Mouse (Mus musculus) embryonic facial prominence, embryonic 10.5 days (tissue): ENCODE results near the gene Iqgap1. TPM values are rescaled to one million over a fixed set of nuclear protein-coding genes. Genes with fewer than 3 reads are reported as not detected.
"Not testable (repeated sequence)": the region's sequence is repeated elsewhere in the genome, so short reads cannot be mapped to it uniquely, and the experiment has no call there.

ENCODE experiments used
- DNase-seq: peaks from one replicate; pipeline ENCODE4 v3.0.0-alpha.2; 2017; ENCODE audit warnings: low spot score
- H3K27ac ChIP-seq: fragments of 300-500 bp; sonication (generic); replicated peaks from 2 replicates; pipeline ENCODE4 v1.5.1; 2016; ENCODE audit warnings: mild to moderate bottlenecking
- H3K27me3 ChIP-seq: fragments of 300-500 bp; sonication (generic); replicated peaks from 2 replicates; pipeline ENCODE4 v1.6.1; 2016; ENCODE audit warnings: low read depth, mild to moderate bottlenecking; ENCODE audit not compliant: poor library complexity, severe bottlenecking
- H3K36me3 ChIP-seq: fragments of 300-500 bp; sonication (generic); replicated peaks from 2 replicates; pipeline ENCODE4 v1.6.1; 2016; ENCODE audit warnings: mild to moderate bottlenecking, moderate library complexity
- H3K4me1 ChIP-seq: fragments of 300-500 bp; sonication (generic); 2 replicates; pipeline ENCODE4 v1.6.1; 2016
- H3K4me3 ChIP-seq: fragments of 300-500 bp; sonication (generic); 2 replicates; pipeline ENCODE4 v1.5.1; 2016; ENCODE audit warnings: mild to moderate bottlenecking, moderate library complexity
- H3K9me3 ChIP-seq: fragments of 300-500 bp; sonication (generic); 2 replicates; pipeline ENCODE4 v1.6.1; 2016; ENCODE audit warnings: mild to moderate bottlenecking
- WGBS: fragments of 180-500 bp; shearing (Covaris S2); methylation state at CpG from one replicate; pipeline ENCODE4 v1.1.7; 2016; 5-methylcytosine and 5-hydroxymethylcytosine counted together
- polyA plus RNA-seq: library from polyadenylated mRNA; unstranded; fragments of >200 nt; fragmentation: Nextera tagmentation; extraction: Ambion mirVana; gene quantifications from 2 replicates; pipeline ENCODE4 v1.2.1, GENCODE M21; 2016

Iqgap1 gene
- polyA plus RNA-seq, 1 experiment from 2014 or later = 29.3 TPM

DNA sequence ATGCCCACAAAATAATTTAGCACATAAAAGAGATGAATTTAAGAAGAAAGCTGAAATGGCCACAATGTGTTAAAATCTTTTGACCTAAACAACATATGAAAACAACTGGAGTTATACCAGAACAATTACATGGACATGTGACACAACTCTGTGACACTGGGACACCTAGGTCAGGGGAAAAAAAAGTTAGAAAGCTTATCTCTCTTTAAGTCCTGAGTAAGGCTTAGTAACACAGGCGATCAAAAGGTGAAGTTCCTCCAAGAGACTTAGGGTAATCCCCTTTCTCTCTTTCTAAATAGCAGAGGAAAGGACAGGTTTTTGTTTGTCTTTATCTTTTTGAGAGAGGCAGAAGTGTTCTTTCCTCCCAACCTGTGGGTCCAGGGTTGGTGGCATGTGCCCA lies 14.5 kb upstream of the Iqgap1 start:
- H3K27me3 ChIP-seq = peaks cover 9% of the 10 kb centered on the region
- no peak overlapping the region for H3K27ac ChIP-seq
- H3K9me3 ChIP-seq = no peaks in the 10 kb centered on the region
- peaks cover 17% of the 10 kb centered on the region for H3K4me1 ChIP-seq
- DNase-seq = no peak
- no peak overlapping the region for H3K4me3 ChIP-seq
- H3K36me3 ChIP-seq = no peaks in the 10 kb centered on the region
- WGBS = 37% methylated on average over 1 of the region's 1 CpGs

DNA sequence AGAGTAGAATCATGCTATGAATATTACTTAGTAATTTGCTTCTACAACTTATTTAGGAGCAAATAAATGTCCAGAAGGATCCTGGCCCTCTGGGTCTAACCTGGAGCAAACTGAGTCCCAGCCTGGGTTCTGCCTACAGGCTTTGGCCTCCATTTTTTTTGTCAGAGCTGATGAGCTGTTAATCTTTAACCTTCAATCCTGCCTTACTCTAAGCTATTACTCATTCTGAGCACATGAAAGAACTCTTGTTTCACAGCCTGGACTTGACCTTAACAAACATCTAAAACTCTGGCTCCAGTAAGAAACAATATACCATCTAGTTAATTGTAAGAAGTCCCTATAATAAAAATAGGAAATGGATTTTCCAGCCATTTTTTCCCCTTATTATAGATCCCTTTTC lies 14.0 kb upstream of the Iqgap1 start:
- Histone ChIP-seq H3K27ac (no peak overlapping the region), H3K36me3 (no peaks in the 10 kb centered on the region), H3K27me3 (peaks cover 9% of the 10 kb centered on the region), H3K4me3 (no peak overlapping the region), H3K9me3 (no peaks in the 10 kb centered on the region), H3K4me1 (peaks cover 20% of the 10 kb centered on the region)
- no peak for DNase-seq

DNA sequence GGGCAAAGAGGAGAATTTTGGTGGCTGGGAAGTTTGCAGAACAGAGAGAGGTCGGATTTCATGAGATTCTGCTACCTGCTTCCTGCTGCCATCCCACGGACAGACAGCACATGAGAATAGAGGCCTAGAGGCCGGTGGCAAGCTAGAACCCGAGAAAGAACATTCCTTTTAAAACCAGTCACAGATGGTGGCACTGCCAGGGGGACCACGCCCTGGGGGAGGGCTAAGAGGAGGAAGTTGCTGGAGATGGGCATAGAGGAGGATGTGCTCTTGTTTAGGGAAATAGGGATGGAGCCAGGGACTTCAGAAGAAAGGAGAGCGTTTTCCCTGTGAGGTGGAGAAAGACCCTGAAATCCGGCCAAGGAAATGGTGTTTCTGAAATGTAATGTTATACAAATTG lies 12.5 kb upstream of the Iqgap1 start:
- H3K4me3 ChIP-seq = no peak overlapping the region
- no peak overlapping the region for H3K27ac ChIP-seq
- 31% methylated on average over 7 of the region's 7 CpGs for WGBS
- H3K9me3 ChIP-seq = no peaks in the 10 kb centered on the region
- DNase-seq = no peak
- peaks cover 20% of the 10 kb centered on the region for H3K4me1 ChIP-seq
- peaks cover 9% of the 10 kb centered on the region for H3K27me3 ChIP-seq
- no peaks in the 10 kb centered on the region for H3K36me3 ChIP-seq

DNA sequence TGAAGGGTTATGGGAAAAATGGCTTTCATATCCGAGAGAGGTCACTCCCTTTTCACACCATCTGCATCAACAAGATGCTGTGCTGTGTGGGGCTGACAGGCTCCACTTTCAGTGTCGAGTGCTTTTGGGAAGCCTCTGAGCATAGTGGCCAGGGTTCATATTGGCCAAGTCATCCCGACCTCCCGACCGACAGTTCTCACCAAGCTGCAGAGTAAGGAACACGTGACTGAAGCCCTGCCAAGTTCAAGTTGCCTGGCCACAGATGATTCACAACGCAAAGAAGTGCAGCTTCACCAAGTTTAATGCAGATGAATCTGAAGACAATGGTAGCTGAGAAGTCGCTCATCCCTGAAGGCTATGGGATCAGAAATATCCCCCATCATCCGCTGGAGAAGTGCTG lies 12.0 kb upstream of the Iqgap1 start:
- no peak overlapping the region for H3K4me3 ChIP-seq
- no peak overlapping the region for H3K27ac ChIP-seq
- peaks cover 20% of the 10 kb centered on the region for H3K4me1 ChIP-seq
- H3K9me3 ChIP-seq = no peaks in the 10 kb centered on the region
- no peaks in the 10 kb centered on the region for H3K36me3 ChIP-seq
- H3K27me3 ChIP-seq = peaks cover 9% of the 10 kb centered on the region
- no peak for DNase-seq
- WGBS = 58% methylated on average over 9 of the region's 9 CpGs

DNA sequence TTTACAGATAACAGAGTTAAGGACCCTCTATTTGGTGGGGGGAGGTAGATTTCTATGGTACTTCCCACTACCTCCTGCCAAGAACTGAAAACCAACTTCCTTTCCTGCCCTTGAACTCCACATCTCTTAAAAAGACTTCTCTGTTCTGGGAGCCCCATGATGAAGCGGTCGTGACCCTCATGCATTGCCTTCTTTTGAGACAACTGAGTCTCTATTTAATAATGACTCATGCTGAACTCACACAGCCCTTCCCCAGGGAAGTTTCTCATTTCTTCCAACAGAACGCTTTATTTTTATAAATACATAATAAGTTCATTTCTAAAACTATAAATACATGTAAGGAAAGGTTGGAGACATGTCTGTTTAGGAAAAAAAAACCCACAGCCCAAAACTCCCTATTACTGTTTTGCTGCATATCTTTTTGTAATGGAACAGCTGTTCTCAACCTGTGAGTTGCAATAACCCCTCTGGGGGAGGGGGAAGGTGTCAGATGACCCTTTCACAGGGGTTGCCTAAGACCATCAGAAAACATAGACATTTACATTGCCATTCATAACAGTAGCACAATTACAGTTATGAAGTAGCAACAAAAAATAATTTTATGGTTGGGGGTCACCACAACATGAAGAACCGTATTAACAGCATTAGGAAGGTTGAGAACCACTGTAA lies 10.3 kb upstream of the Iqgap1 start:
- H3K36me3 ChIP-seq = no peaks in the 10 kb centered on the region
- no peak overlapping the region for H3K4me3 ChIP-seq
- no peak for DNase-seq
- 66% methylated on average over 4 of the region's 4 CpGs for WGBS
- H3K4me1 ChIP-seq = peaks cover 20% of the 10 kb centered on the region
- H3K27ac ChIP-seq = no peak overlapping the region
- peaks cover 9% of the 10 kb centered on the region for H3K27me3 ChIP-seq
- H3K9me3 ChIP-seq = no peaks in the 10 kb centered on the region

DNA sequence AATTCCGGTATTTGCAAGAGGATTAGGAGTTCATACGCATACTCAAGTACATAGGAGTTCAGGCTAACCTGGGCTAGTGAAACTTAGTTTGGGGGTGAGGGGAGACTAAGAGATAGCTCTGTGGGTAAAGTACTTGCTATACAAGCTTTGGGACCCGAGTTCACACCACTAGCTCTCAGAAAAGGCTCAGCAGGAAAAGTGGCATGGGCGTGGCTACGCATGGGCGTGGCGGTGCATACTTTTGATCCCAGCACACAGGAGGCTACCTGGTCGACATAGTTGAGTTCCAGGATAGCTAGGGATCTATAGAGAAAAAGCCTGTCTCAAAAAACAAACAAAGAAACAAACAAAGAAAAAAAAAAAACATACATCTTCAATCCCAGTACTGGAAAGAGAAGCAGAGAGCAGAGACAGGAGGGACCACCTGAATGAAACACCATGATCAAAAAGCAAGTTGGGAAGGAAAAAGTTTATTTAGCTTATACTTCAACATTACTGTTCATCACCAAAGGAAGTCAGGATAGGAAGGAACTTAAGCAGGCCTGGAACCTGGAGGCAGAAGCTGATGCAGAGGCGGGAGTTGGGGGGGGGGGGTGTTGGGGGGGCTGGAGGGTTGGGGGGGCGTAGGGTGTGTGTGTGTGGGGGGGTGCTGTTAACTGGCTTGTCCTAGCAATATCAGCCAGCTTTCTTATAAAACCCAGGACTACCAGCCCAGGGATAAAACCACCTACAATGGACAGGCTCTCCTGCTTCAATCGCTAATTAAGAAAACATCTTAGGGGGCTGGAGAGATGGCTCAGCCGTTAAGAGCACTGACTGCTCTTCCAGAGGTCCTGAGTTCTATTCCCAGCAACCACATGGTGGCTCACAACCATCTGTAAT lies 8.1 kb upstream of the Iqgap1 start:
- DNase-seq = no peak
- no peaks in the 10 kb centered on the region for H3K36me3 ChIP-seq
- 42% methylated on average over 12 of the region's 12 CpGs for WGBS
- H3K4me1 ChIP-seq = peaks cover 17% of the 10 kb centered on the region
- no peak overlapping the region for H3K27ac ChIP-seq
- H3K9me3 ChIP-seq = no peaks in the 10 kb centered on the region
- H3K27me3 ChIP-seq = peaks cover 8% of the 10 kb centered on the region
- no peak overlapping the region for H3K4me3 ChIP-seq

DNA sequence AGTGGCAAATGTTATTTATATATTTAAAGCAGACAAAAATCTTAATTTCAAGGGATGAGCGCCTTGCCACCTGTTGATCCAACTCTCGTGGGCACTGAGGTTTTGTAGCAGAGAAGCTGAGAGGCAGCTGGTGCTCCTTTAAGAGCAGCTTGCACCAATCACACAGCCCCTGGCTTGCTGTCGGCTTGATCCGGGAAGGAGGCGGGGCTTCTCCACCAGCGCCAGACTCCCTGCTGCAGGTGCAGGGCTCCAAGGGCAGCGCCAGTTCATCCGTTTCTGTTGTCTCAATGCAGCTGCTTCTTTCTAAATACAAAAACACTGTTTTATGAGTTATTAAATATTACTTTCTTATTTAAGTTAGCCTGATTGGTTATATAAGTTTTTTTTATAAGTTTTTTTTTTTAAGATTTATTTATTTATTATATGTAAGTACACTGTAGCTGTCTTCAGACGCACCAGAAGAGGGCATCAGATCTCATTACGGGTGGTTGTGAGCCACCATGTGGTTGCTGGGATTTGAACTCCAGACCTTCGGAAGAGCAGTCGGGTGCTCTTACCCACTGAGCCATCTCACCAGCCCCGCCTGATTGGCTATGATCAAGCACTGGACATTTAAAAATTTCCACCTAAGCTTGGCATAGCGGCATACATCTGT lies 7.3 kb upstream of the Iqgap1 start:
- WGBS = 15% methylated on average over 14 of the region's 14 CpGs
- not testable (repeated sequence) for H3K27ac ChIP-seq, H3K4me3 ChIP-seq, H3K36me3 ChIP-seq, H3K9me3 ChIP-seq, H3K27me3 ChIP-seq
- peak; percentile 82 for DNase-seq
- H3K4me1 ChIP-seq = peaks cover 19% of the 10 kb centered on the region

DNA sequence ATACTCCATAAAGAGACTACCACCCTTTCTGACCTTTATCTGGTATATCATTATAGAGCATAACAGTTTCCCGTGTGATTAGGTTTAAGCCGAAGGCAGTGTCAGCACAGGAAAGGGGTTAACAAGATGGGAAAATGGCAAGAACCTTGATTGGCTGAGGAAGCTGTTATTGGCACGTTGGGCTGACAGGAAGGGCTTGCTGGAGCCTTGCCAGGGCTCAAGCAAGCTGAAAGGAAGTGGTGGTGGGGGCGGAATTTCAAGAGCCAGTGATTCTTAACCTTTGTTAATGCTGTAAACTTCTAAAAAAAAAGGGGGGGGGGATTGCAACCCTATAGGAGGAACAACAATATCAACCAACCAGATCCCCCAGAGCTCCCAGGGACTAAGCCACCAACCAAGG lies 6.4 kb upstream of the Iqgap1 start:
- Histone ChIP-seq H3K27me3 (no peaks in the 10 kb centered on the region), H3K4me1 (peaks cover 16% of the 10 kb centered on the region), H3K9me3 (no peaks in the 10 kb centered on the region), H3K27ac (no peak overlapping the region), H3K4me3 (no peak overlapping the region), H3K36me3 (no peaks in the 10 kb centered on the region)
- DNase-seq = no peak
- WGBS = 53% methylated on average over 4 of the region's 4 CpGs

DNA sequence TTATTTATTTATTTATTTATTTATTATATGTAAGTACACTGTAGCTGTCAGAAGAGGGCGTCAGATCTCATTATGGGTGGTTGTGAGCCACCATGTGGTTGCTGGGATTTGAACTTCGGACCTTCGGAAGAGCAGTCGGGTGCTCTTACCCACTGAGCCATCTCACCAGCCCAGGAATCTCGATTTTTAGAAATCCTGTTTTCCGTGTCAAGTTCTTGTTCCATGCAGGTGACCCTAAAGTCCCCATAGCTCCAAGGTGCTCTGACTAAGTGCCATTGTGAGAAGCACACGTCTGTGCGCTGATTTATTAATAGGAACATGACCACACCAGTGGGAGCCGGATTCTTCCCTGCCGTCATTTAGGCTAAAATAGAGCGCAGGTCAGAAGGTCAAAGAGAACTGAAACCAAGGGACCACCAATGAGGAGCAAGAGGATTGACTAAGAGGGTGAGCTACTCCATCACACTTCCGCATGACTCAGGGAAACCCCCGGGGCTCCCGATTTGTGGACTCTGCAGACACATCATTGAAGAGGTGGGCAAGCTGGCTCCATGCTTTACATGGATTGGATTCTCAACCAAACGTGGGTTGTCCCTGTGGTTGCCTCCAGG lies 4.5 kb upstream of the Iqgap1 start:
- H3K27me3 ChIP-seq = no peaks in the 10 kb centered on the region
- H3K36me3 ChIP-seq = no peaks in the 10 kb centered on the region
- H3K4me3 ChIP-seq = no peak overlapping the region
- H3K27ac ChIP-seq = no peak overlapping the region
- H3K9me3 ChIP-seq = no peaks in the 10 kb centered on the region
- no peak for DNase-seq
- 79% methylated on average over 15 of the region's 15 CpGs for WGBS
- H3K4me1 ChIP-seq = peaks cover 17% of the 10 kb centered on the region

DNA sequence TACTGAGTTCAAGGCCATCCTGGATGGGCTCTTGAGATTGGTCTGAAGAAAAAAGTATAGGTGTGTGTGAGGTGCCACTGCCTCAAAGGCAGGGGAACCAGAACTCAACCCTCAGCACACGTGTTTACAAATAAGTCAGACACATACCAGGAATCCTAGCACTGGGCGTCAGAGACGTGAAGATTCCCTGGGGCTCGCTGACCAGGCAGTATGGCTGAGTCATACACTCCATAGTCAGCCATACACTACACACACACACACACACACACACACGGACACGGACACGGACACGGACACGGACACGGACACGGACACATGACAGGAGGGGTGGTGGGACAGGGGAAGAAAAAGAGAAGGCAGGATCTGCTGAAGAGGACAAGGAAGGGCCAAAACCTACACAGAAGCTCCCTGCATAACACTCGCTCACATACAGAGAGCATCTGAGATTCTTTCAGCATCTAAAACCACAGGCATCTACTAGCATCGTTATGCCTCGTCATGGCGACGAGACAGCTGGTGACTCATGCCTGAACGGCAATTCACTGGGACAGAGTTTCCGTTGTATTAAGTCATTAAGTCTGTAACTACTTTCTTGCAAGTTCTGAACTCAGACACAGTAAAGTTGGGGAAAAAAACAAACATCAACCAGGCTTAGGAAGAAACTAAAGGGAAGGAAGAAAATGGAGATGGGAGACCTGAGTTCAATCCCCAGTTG lies 2.5 kb upstream of the Iqgap1 start:
- no peaks in the 10 kb centered on the region for H3K9me3 ChIP-seq
- peaks cover 13% of the 10 kb centered on the region for H3K4me1 ChIP-seq
- H3K27me3 ChIP-seq = no peaks in the 10 kb centered on the region
- H3K36me3 ChIP-seq = no peaks in the 10 kb centered on the region
- H3K27ac ChIP-seq = no peak overlapping the region
- H3K4me3 ChIP-seq = no peak overlapping the region
- DNase-seq = no peak
- WGBS = 83% methylated on average over 18 of the region's 18 CpGs

DNA sequence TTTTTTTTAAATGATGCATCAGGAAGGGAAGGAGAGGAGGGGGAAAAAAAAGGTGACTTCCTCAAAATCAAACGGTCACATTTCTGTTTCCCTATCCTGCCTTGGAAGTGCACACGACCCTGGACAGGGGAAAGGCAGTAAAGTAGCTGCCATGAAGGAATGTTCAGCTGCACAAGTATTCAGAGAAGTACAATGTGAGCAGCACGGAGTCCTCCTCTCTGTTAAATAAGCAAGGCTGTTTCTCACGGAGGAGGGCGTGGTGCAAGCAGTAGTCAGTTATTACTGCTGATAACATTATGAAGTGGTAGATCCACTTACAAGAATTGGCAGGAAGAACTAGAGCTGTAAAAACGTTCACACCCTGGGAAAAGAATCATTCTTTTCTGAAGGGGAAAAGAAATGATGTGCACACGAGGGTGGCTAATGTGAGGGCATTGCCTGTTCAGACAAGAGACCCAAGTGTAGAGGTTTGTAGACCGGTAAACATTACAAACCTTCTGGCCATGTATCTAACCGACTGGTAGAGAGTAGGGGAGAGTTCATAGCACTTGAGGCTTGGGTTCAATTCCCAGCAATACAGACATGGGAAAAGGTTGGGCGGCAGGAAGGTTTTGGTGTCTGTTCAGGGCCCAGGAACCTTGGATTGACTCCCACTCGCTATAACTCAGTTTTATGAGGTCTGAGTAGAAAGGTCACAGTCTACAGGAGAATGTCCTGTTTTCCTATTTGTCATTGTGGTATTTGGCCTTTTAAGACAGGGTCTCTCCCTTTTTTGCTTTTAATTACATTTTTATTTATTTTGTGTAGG lies 1.7 kb downstream of the Iqgap1 start:
- no peaks in the 10 kb centered on the region for H3K36me3 ChIP-seq
- H3K9me3 ChIP-seq = no peaks in the 10 kb centered on the region
- H3K4me3 ChIP-seq = no peak overlapping the region
- no peak overlapping the region for H3K27ac ChIP-seq
- no peaks in the 10 kb centered on the region for H3K27me3 ChIP-seq
- peaks cover 13% of the 10 kb centered on the region for H3K4me1 ChIP-seq
- no peak for DNase-seq
- 83% methylated on average over 11 of the region's 11 CpGs for WGBS
